Mouse (Mus musculus) MEL (cell line): ENCODE data around the gene Pfdn6. TPM values are rescaled to one million over a fixed set of nuclear protein-coding genes. Genes with fewer than 3 reads are reported as not detected.

Source experiments
- DNase-seq: peaks from one replicate; pipeline ENCODE4 v3.0.0; 2011; ENCODE audit warnings: low read depth, low spot score
- H3K27ac ChIP-seq: 2 replicates; pipeline ENCODE4 v1.5.1; 2012; ENCODE audit warnings: low read depth, mild to moderate bottlenecking, control low read depth, low read length, moderate library complexity; ENCODE audit not compliant: control insufficient read depth
- H3K27me3 ChIP-seq, 2 experiments: fragments of 150-350 bp in 1 of 2; sonication (generic) in 1 of 2; 2 replicates each; pipeline ENCODE4 v1.6.1; 2012; ENCODE audit warnings: low read length in 2 of 2, mild to moderate bottlenecking in 2 of 2, improper control_type of control experiment in 1 of 2, moderate library complexity in 1 of 2; ENCODE audit not compliant: insufficient read depth in 2 of 2, control insufficient read depth in 1 of 2
- H3K36me3 ChIP-seq, 2 experiments: 2 replicates each; pipeline ENCODE4 v1.6.1; 2012 to 2014; ENCODE audit warnings: low read length in 2 of 2, improper control_type of control experiment in 1 of 2, inconsistent platforms in 1 of 2, mild to moderate bottlenecking in 1 of 2; ENCODE audit not compliant: insufficient read depth in 2 of 2, control insufficient read depth in 1 of 2
- H3K4me1 ChIP-seq, 2 experiments: fragments of 150-350 bp in 1 of 2; sonication (generic) in 1 of 2; 2 replicates each; pipeline ENCODE4 v1.6.1; 2012; ENCODE audit warnings: low read length in 2 of 2, improper control_type of control experiment in 1 of 2, mild to moderate bottlenecking in 1 of 2; ENCODE audit not compliant: insufficient read depth in 2 of 2, control insufficient read depth in 1 of 2
- H3K4me3 ChIP-seq, 2 experiments: fragments of 150-350 bp in 1 of 2; sonication (generic) in 1 of 2; 2 replicates each; pipeline ENCODE4 v1.5.1; 2012; ENCODE audit warnings: low read depth in 2 of 2, low read length in 2 of 2, mild to moderate bottlenecking in 2 of 2, moderate library complexity in 2 of 2, control low read depth in 1 of 2, improper control_type of control experiment in 1 of 2; ENCODE audit not compliant: control insufficient read depth in 1 of 2, insufficient read depth in 1 of 2
- H3K79me2 ChIP-seq: 2 replicates; pipeline ENCODE4 v1.6.1; 2012; ENCODE audit warnings: mild to moderate bottlenecking, low read length, moderate library complexity; ENCODE audit not compliant: control insufficient read depth, poor library complexity, insufficient read depth
- H3K9ac ChIP-seq: 2 replicates; pipeline ENCODE4 v1.6.1; 2012; ENCODE audit warnings: low read depth, mild to moderate bottlenecking, control low read depth, low read length, moderate library complexity; ENCODE audit not compliant: control insufficient read depth, poor library complexity, severe bottlenecking
- H3K9me3 ChIP-seq: fragments of 150-350 bp; sonication (generic); replicated peaks from 2 replicates; pipeline ENCODE4 v1.6.1; 2012; ENCODE audit warnings: mild to moderate bottlenecking, low read length, improper control_type of control experiment, moderate library complexity; ENCODE audit not compliant: insufficient read depth
- CHD1 ChIP-seq: IDR thresholded peaks from 2 replicates; pipeline ENCODE4 v1.6.1; 2012; ENCODE audit warnings: low read depth, mild to moderate bottlenecking, inconsistent platforms, low read length, improper control_type of control experiment
- CTCF ChIP-seq, 3 experiments: IDR thresholded peaks in 2 of 3; conservative IDR thresholded peaks in 1 of 3; 2 replicates each; pipeline ENCODE4 v1.5.1; 2011 to 2012; ENCODE audit warnings: low read length in 3 of 3, low read depth in 2 of 3, mild to moderate bottlenecking in 2 of 3, improper control_type of control experiment in 1 of 3, inconsistent platforms in 1 of 3, mixed read lengths in 1 of 3, moderate library complexity in 1 of 3; ENCODE audit not compliant: control insufficient read depth in 1 of 3, insufficient read depth in 1 of 3, poor library complexity in 1 of 3, severe bottlenecking in 1 of 3
- ELF1 ChIP-seq: IDR thresholded peaks from 2 replicates; pipeline ENCODE4 v1.6.1; 2014; ENCODE audit warnings: low read depth, mild to moderate bottlenecking, inconsistent platforms, low read length, improper control_type of control experiment, moderate library complexity
- ETS1 ChIP-seq: IDR thresholded peaks from 2 replicates; pipeline ENCODE4 v1.6.1; 2012; ENCODE audit warnings: low read depth, mild to moderate bottlenecking, inconsistent platforms, low read length, improper control_type of control experiment, moderate library complexity
- GATA1 ChIP-seq: IDR thresholded peaks from 2 replicates; pipeline ENCODE4 v1.6.1; 2011; ENCODE audit warnings: low read depth, low read length, improper control_type of control experiment
- JUND ChIP-seq: IDR thresholded peaks from 2 replicates; pipeline ENCODE4 v1.6.1; 2011; ENCODE audit warnings: low read depth, mild to moderate bottlenecking, improper control_type of control experiment, low read length
- KAT2A ChIP-seq: conservative IDR thresholded peaks from 2 replicates; pipeline ENCODE4 v1.6.1; 2012; ENCODE audit warnings: low read depth, low read length, improper control_type of control experiment, inconsistent platforms
- MAFK ChIP-seq: IDR thresholded peaks from 2 replicates; pipeline ENCODE4 v1.6.1; 2011; ENCODE audit warnings: low read depth, mild to moderate bottlenecking, low read length, improper control_type of control experiment, borderline replicate concordance
- MAX ChIP-seq: IDR thresholded peaks from 2 replicates; pipeline ENCODE4 v1.6.1; 2011; ENCODE audit warnings: low read length, improper control_type of control experiment
- MAZ ChIP-seq: IDR thresholded peaks from 2 replicates; pipeline ENCODE4 v1.6.1; 2012; ENCODE audit warnings: low read depth, mild to moderate bottlenecking, inconsistent platforms, low read length, improper control_type of control experiment
- MEF2A ChIP-seq: IDR thresholded peaks from 2 replicates; pipeline ENCODE4 v1.6.1; 2014; ENCODE audit warnings: low read depth, mild to moderate bottlenecking, inconsistent platforms, low read length, improper control_type of control experiment; ENCODE audit not compliant: poor library complexity, insufficient replicate concordance, severe bottlenecking; ENCODE audit errors: extremely low read depth
- MXI1 ChIP-seq: IDR thresholded peaks from 2 replicates; pipeline ENCODE4 v1.6.1; 2011; ENCODE audit warnings: mild to moderate bottlenecking, low read depth, low read length, improper control_type of control experiment
- MYB ChIP-seq: IDR thresholded peaks from 2 replicates; pipeline ENCODE4 v1.6.1; 2011; ENCODE audit warnings: mild to moderate bottlenecking, low read depth, low read length, improper control_type of control experiment
- MYC ChIP-seq: IDR thresholded peaks from 2 replicates; pipeline ENCODE4 v1.6.1; 2011; ENCODE audit warnings: low read depth, mild to moderate bottlenecking, low read length, improper control_type of control experiment, moderate library complexity
- NELFE ChIP-seq: IDR thresholded peaks from 2 replicates; pipeline ENCODE4 v1.6.1; 2011; ENCODE audit warnings: low read depth, low read length, improper control_type of control experiment
- NRF1 ChIP-seq: IDR thresholded peaks from 2 replicates; pipeline ENCODE4 v1.6.1; 2014; ENCODE audit warnings: low read depth, mild to moderate bottlenecking, inconsistent platforms, low read length, improper control_type of control experiment, moderate library complexity; ENCODE audit not compliant: poor library complexity, insufficient read depth, severe bottlenecking
- POLR2AphosphoS5 ChIP-seq: IDR thresholded peaks from 2 replicates; pipeline ENCODE4 v1.6.1; 2012; ENCODE audit warnings: low read depth, borderline replicate concordance, mild to moderate bottlenecking, inconsistent platforms, low read length, moderate library complexity, mixed read lengths
- RAD21 ChIP-seq: IDR thresholded peaks from 2 replicates; pipeline ENCODE4 v1.6.1; 2011; ENCODE audit warnings: mild to moderate bottlenecking, low read depth, low read length, improper control_type of control experiment
- RCOR1 ChIP-seq: IDR thresholded peaks from 2 replicates; pipeline ENCODE4 v1.6.1; 2012; ENCODE audit warnings: low read depth, mild to moderate bottlenecking, inconsistent platforms, low read length, improper control_type of control experiment
- SIN3A ChIP-seq: IDR thresholded peaks from 2 replicates; pipeline ENCODE4 v1.6.1; 2012; ENCODE audit warnings: low read length, improper control_type of control experiment, inconsistent platforms
- SMC3 ChIP-seq: IDR thresholded peaks from 2 replicates; pipeline ENCODE4 v1.6.1; 2011; ENCODE audit warnings: low read depth, low read length, improper control_type of control experiment
- TCF12 ChIP-seq: IDR thresholded peaks from 2 replicates; pipeline ENCODE4 v1.6.1; 2014; ENCODE audit warnings: low read depth, mild to moderate bottlenecking, inconsistent platforms, low read length, improper control_type of control experiment, moderate library complexity
- UBTF ChIP-seq: IDR thresholded peaks from 2 replicates; pipeline ENCODE4 v1.6.1; 2012; ENCODE audit warnings: low read depth, mild to moderate bottlenecking, inconsistent platforms, low read length, improper control_type of control experiment, moderate library complexity, borderline replicate concordance; ENCODE audit not compliant: insufficient read depth
- USF1 ChIP-seq: IDR thresholded peaks from 2 replicates; pipeline ENCODE4 v1.6.1; 2014; ENCODE audit warnings: low read depth, mild to moderate bottlenecking, inconsistent platforms, low read length, improper control_type of control experiment, moderate library complexity
- USF2 ChIP-seq, 2 experiments: IDR thresholded peaks; 2 replicates each; pipeline ENCODE4 v1.6.1; 2011 to 2012; ENCODE audit warnings: improper control_type of control experiment in 2 of 2, low read length in 2 of 2, borderline replicate concordance in 1 of 2, inconsistent platforms in 1 of 2, low read depth in 1 of 2, mild to moderate bottlenecking in 1 of 2; ENCODE audit not compliant: insufficient read depth in 1 of 2
- ZC3H11A ChIP-seq: IDR thresholded peaks from 2 replicates; pipeline ENCODE4 v1.6.1; 2012; ENCODE audit warnings: low read depth, mild to moderate bottlenecking, inconsistent platforms, low read length, improper control_type of control experiment
- ZMIZ1 ChIP-seq: IDR thresholded peaks from 2 replicates; pipeline ENCODE4 v1.6.1; 2012; ENCODE audit warnings: low read depth, mild to moderate bottlenecking, inconsistent platforms, low read length, improper control_type of control experiment, moderate library complexity
- ZNF384 ChIP-seq: IDR thresholded peaks from 2 replicates; pipeline ENCODE4 v1.6.1; 2012; ENCODE audit warnings: low read depth, mild to moderate bottlenecking, inconsistent platforms, low read length, improper control_type of control experiment
- polyA plus RNA-seq, 2 experiments: library from polyadenylated mRNA; stranded (reverse) in 1 of 2; unstranded in 1 of 2; fragments of >175 nt in 1 of 2; fragments of >200 nt in 1 of 2; gene quantifications; 2 replicates each; pipeline versions ENCODE4 v1.2.1 to v1.2.4; 2012; ENCODE audit warnings: low replicate concordance in 2 of 2, low read depth in 1 of 2; ENCODE audit not compliant: insufficient read length in 2 of 2, insufficient read depth in 1 of 2, missing spikeins in 1 of 2
- total RNA-seq: library from RNA; depleted of rRNA; stranded (reverse); fragments of 300-350 nt; gene quantifications from 2 replicates; pipeline ENCODE4 v1.2.3, GENCODE M21; 2012

Pfdn6 gene
- total and polyA plus RNA-seq, 3 experiments: 222 to 239 TPM; not detected in 1

GRCm38 (mm10) chr17:33925406-33926116, 14.6 kb downstream of the Pfdn6 start:
- no peak overlapping the region for H3K4me3 ChIP-seq
- H3K9ac ChIP-seq: no peak overlapping the region
- no peaks in the 10 kb centered on the region for H3K9me3 ChIP-seq
- H3K27me3 ChIP-seq: no peaks in the 10 kb centered on the region
- no peak for DNase-seq
- peaks cover 2 to 24% of the 10 kb centered on the region in 2 experiments for H3K4me1 ChIP-seq
- H3K36me3 ChIP-seq: peaks cover 0 to 8% of the 10 kb centered on the region in 2 experiments; a peak in 2 of 4 replicates
- peaks cover 24% of the 10 kb centered on the region for H3K79me2 ChIP-seq
- TF ChIP-seq KAT2A (no peak), CTCF (IDR thresholded peaks at IDR 0.05 in 2 of 3, conservative IDR thresholded peaks at IDR 0.05 in 1 of 3; ENCODE audit: control insufficient read depth in 1 of 3, insufficient read depth in 1 of 3, low read depth in 2 of 3, low read length in 3 of 3, poor library complexity in 1 of 3, severe bottlenecking in 1 of 3) (peak in 2 of 3 experiments; percentile 9 to 37; a peak in 4 of 6 replicates)
- TF ChIP-seq, all 39 proteins: peak for 1
- peak overlapping the region; percentile 44; the same call in 1 of the 2 replicates for H3K27ac ChIP-seq

- no peaks in the 10 kb centered on the region for H3K27me3 ChIP-seq
- no peaks in the 10 kb centered on the region for H3K9me3 ChIP-seq
- H3K36me3 ChIP-seq: peaks cover 0 to 8% of the 10 kb centered on the region in 2 experiments; a peak in 2 of 4 replicates
- peak; percentile 88 for DNase-seq
- no peak overlapping the region for H3K4me3 ChIP-seq
- peaks cover 2 to 24% of the 10 kb centered on the region in 2 experiments for H3K4me1 ChIP-seq
- peaks cover 16% of the 10 kb centered on the region for H3K79me2 ChIP-seq
- peak overlapping the region; percentile 60 for H3K27ac ChIP-seq
- no peak overlapping the region for H3K9ac ChIP-seq
- TF ChIP-seq TCF12: peak; percentile 92
- TF ChIP-seq NRF1: no peak
- TF ChIP-seq RCOR1: no peak
- TF ChIP-seq ZMIZ1: no peak
- peak; percentile 49; the same call in 1 of the 2 replicates for TF ChIP-seq MYC
- TF ChIP-seq ETS1: peak; percentile 81
- peak; percentile 71; the same call in 1 of the 2 replicates for TF ChIP-seq SIN3A
- peak; percentile 52; the same call in 1 of the 2 replicates for TF ChIP-seq ZC3H11A
- no peak for TF ChIP-seq CHD1
- TF ChIP-seq UBTF: no peak
- TF ChIP-seq POLR2AphosphoS5: no peak
- peak; percentile 87; the same call in 1 of the 2 replicates for TF ChIP-seq JUND
- peak; percentile 44; the same call in 1 of the 2 replicates for TF ChIP-seq MXI1
- peak; percentile 64 for TF ChIP-seq RAD21
- TF ChIP-seq ZNF384: no peak
- no peak for TF ChIP-seq MAZ
- no peak for TF ChIP-seq MAFK
- no peak for TF ChIP-seq MEF2A
- TF ChIP-seq MYB: no peak
- TF ChIP-seq USF2 (IDR thresholded peaks at IDR 0.05; ENCODE audit: borderline replicate concordance in 1 of 2, insufficient read depth in 1 of 2, low read depth in 1 of 2, low read length in 2 of 2): no peak
- TF ChIP-seq GATA1: peak; percentile 87
- TF ChIP-seq ELF1: no peak
- 0 out of 2 replicates have a peak, but pooled peaks have one; percentile 7 for TF ChIP-seq USF1
- peak; percentile 45; the same call in 1 of the 2 replicates for TF ChIP-seq MAX
- TF ChIP-seq SMC3: peak; percentile 68
- TF ChIP-seq NELFE: no peak
These were observed 15.4 kb downstream of the Pfdn6 start for GRCm38 (mm10) chr17:33924577-33925283.
